Mouse (Mus musculus) liver, adult 2 months (tissue): ENCODE measurements around the gene Coq10a. TPM values are rescaled to one million over a fixed set of nuclear protein-coding genes. Genes with fewer than 3 reads are reported as not detected.
A peak's percentile ranks its signal among the peaks of the same experiment; 100 is the strongest.

Experiments
- DNase-seq: peaks from one replicate; pipeline ENCODE4 v3.0.0-alpha.2; 2011; ENCODE audit warnings: low read depth, low spot score; ENCODE audit errors: extremely low read depth
- H3K27ac ChIP-seq: fragments of 200-500 bp; replicated peaks from 2 replicates; pipeline ENCODE4 v1.5.1; 2012; ENCODE audit warnings: low read depth, mild to moderate bottlenecking, control low read depth, inconsistent platforms, low read length; ENCODE audit not compliant: insufficient read depth
- H3K27me3 ChIP-seq: fragments of 200-500 bp; 2 replicates; pipeline ENCODE4 v1.6.1; 2012; ENCODE audit warnings: mild to moderate bottlenecking, moderate library complexity, low read length, inconsistent platforms; ENCODE audit not compliant: control insufficient read depth, insufficient read depth
- H3K36me3 ChIP-seq: fragments of 200-500 bp; 2 replicates; pipeline ENCODE4 v1.6.1; 2012; ENCODE audit warnings: low read length, inconsistent platforms; ENCODE audit not compliant: control insufficient read depth, insufficient read depth
- H3K4me1 ChIP-seq: fragments of 200-500 bp; 2 replicates; pipeline ENCODE4 v1.6.1; 2011; ENCODE audit warnings: low read length; ENCODE audit not compliant: control insufficient read depth, insufficient read depth
- H3K4me3 ChIP-seq: fragments of 200-500 bp; 2 replicates; pipeline ENCODE4 v1.5.1; 2011; ENCODE audit warnings: low read depth, mild to moderate bottlenecking, control low read depth, low read length, moderate library complexity; ENCODE audit not compliant: insufficient read depth
- H3K79me2 ChIP-seq: fragments of 200-500 bp; 2 replicates; pipeline ENCODE4 v1.6.1; 2012; ENCODE audit warnings: inconsistent platforms, mild to moderate bottlenecking, low read length, moderate library complexity; ENCODE audit not compliant: control insufficient read depth, insufficient read depth
- H3K9ac ChIP-seq: fragments of 200-500 bp; 2 replicates; pipeline ENCODE4 v1.6.1; 2012; ENCODE audit warnings: low read depth, mild to moderate bottlenecking, control low read depth, inconsistent platforms, low read length
- CTCF ChIP-seq: fragments of 200-500 bp; IDR thresholded peaks from 2 replicates; pipeline ENCODE4 v1.5.1; 2011; ENCODE audit warnings: low read depth, low read length, control low read depth
- POLR2A ChIP-seq: fragments of 200-500 bp; IDR thresholded peaks from 2 replicates; pipeline ENCODE4 v1.6.1; 2011; ENCODE audit warnings: low read length, control low read depth; ENCODE audit not compliant: insufficient read depth; ENCODE audit errors: extremely low read depth
- WGBS: fragments of 180-500 bp; shearing (Covaris S2); methylation state at CpG from one replicate; pipeline ENCODE4 v1.1.7; 2018; 5-methylcytosine and 5-hydroxymethylcytosine counted together
- polyA plus RNA-seq: library from polyadenylated mRNA; depleted of rRNA; stranded (reverse); fragments of >200 nt; gene quantifications from 2 replicates; pipeline ENCODE4 v1.2.3, GENCODE M21; 2012
- total RNA-seq: library from RNA; depleted of rRNA; stranded (reverse); fragments of >200 nt; gene quantifications from 2 replicates; pipeline ENCODE4 v1.2.3, GENCODE M21; 2014

Gene Coq10a
- total and polyA plus RNA-seq, 2 experiments, result 19.9 to 57.9 TPM

- Histone ChIP-seq H3K27me3 (no peaks in the 10 kb centered on the region), H3K36me3 (peaks cover 4% of the 10 kb centered on the region; the same call in 1 of the 2 replicates), H3K9ac (peak within 1 kb of the TSS; percentile 88), H3K4me1 (peaks cover 15% of the 10 kb centered on the region), H3K4me3 (peak within 1 kb of the TSS; percentile 87), H3K79me2 (peaks cover 7% of the 10 kb centered on the region; the same call in 1 of the 2 replicates), H3K27ac (peak within 1 kb of the TSS; percentile 78)
- peak; percentile 81 for DNase-seq
- no peak for TF ChIP-seq CTCF
- TF ChIP-seq POLR2A, result peak; percentile 41
- WGBS, result under 1% methylated on average over 49 of the region's 50 CpGs
These were observed 42.6 kb upstream of the Coq10a start, which contains the start of the genes Nabp2 and Rnf41 for GRCm38 (mm10) chr10:128411211-128412054. Nabp2 (minus strand) TSS chr10:128411492. Rnf41 (plus strand) TSS chr10:128411657.

DNA sequence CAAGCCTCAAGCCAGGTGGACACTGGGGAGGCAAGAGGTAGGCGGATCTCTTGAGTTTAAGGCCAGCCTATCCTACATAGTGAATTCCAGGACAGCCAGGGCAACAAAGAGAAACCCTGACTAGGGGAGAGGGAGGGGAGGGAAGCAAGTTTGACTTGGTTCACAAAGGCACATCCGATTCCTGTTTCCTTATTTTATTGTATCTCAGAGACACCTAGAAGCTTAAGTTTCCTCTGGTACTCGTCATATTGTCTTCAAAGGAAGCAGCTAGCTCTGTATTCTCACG, 41.7 kb upstream of the Coq10a start:
- TF ChIP-seq POLR2A, result no peak
- TF ChIP-seq CTCF, result no peak
- Histone ChIP-seq H3K79me2 (peaks cover 7% of the 10 kb centered on the region; the same call in 1 of the 2 replicates), H3K27me3 (no peaks in the 10 kb centered on the region), H3K4me1 (peaks cover 15% of the 10 kb centered on the region), H3K27ac (peak overlapping the region; percentile 66), H3K4me3 (peak overlapping the region; percentile 1; the same call in 1 of the 2 replicates), H3K36me3 (peaks cover 3% of the 10 kb centered on the region; the same call in 1 of the 2 replicates), H3K9ac (peak overlapping the region; percentile 43)
- WGBS, result 25% methylated on average over 4 of the region's 4 CpGs
- DNase-seq, result peak; percentile 43

DNA sequence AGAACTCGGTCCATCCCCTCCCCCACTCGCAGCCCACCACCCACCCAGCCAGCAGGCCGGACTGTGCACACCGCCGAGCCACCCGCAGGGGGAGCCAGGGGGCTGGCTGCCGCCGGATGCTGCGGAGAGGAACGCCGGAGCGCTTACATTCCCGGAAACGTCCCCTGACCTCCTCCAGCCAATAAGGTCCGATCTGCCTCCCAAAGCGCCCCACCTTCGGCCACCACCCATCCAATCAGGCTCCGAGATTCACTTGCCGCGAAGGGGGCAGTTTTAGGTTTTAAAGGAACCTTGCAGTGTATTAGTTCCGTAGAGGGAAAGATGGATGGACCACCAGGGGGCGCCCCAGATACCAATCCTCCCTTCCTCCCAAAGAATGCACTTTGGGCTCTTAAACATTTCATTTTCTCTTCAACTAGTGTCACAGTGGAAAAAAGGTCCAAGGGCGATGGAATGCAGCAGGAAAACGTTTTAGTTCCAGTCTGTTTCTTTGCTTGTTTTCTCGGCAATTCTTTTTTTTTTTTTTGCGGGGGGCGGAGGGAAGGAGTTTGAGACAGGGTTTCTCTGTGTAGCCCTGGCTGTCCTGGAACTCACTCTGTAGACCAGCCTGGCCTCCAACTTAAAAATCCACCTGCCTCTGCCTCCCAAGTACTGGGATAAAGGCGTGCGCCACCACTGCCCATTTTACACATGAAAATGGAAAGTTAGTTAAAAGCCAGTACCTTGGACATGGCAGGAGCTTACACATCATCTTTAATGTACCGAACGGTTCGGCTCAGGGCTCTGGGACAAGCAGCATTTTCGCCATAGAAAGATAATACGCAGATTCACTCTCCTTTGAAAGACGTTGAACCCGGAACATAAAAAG, 41.1 kb upstream of the Coq10a start:
- Histone ChIP-seq H3K36me3 (no peaks in the 10 kb centered on the region; the same call in 1 of the 2 replicates), H3K4me1 (peaks cover 15% of the 10 kb centered on the region), H3K9ac (peak overlapping the region; percentile 81), H3K4me3 (peak overlapping the region; percentile 84), H3K27ac (peak overlapping the region; percentile 66), H3K79me2 (peaks cover 7% of the 10 kb centered on the region; the same call in 1 of the 2 replicates), H3K27me3 (no peaks in the 10 kb centered on the region)
- 5% methylated on average over 36 of the region's 36 CpGs for WGBS
- DNase-seq, result peak; percentile 96
- peak; percentile 79 for TF ChIP-seq CTCF
- peak; percentile 66; the same call in 1 of the 2 replicates for TF ChIP-seq POLR2A

- H3K4me3 ChIP-seq, result peak overlapping the region; percentile 84
- H3K27ac ChIP-seq, result peak overlapping the region; percentile 17
- H3K79me2 ChIP-seq, result peaks cover 7% of the 10 kb centered on the region; the same call in 1 of the 2 replicates
- H3K27me3 ChIP-seq, result no peaks in the 10 kb centered on the region
- 19% methylated on average over 35 of the region's 35 CpGs for WGBS
- no peak for DNase-seq
- H3K36me3 ChIP-seq, result no peaks in the 10 kb centered on the region; the same call in 1 of the 2 replicates
- TF ChIP-seq CTCF (no peak), POLR2A (no peak)
- peaks cover 15% of the 10 kb centered on the region for H3K4me1 ChIP-seq
- H3K9ac ChIP-seq, result peak overlapping the region; percentile 81
These were observed 40.1 kb upstream of the Coq10a start for GRCm38 (mm10) chr10:128408591-128409535.

DNA sequence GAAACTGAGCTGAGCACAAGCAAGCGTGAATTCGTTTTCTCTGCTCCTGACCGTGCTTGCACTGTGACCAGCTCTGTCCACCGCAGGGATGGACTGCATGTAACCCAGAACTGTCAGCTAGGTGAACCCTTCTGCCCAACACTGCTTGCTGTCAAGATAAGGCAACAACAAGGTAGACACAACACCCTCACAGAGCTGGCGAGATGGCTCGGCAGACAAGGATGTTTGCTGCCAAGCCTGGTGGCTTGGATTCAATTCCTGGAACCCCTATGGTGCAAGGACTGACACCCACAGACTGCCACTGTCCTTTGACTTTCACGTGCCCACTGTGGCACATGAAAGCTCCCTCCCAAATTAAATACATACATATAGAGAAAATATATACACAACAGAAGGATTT, 35.1 kb upstream of the Coq10a start:
- WGBS, result 60% methylated on average over 7 of the region's 7 CpGs
- H3K4me1 ChIP-seq, result peaks cover 5% of the 10 kb centered on the region
- no peaks in the 10 kb centered on the region; the same call in 1 of the 2 replicates for H3K36me3 ChIP-seq
- H3K27ac ChIP-seq, result no peak overlapping the region
- TF ChIP-seq POLR2A (no peak), CTCF (no peak)
- no peak overlapping the region for H3K4me3 ChIP-seq
- no peak overlapping the region for H3K9ac ChIP-seq
- no peaks in the 10 kb centered on the region for H3K79me2 ChIP-seq
- DNase-seq, result no peak
- no peaks in the 10 kb centered on the region for H3K27me3 ChIP-seq
